Mouse (Mus musculus) liver, postnatal 0 days (tissue): ENCODE measurements around the gene Cntn3. TPM values are rescaled to one million over a fixed set of nuclear protein-coding genes. Genes with fewer than 3 reads are reported as not detected.

ENCODE experiments used
- ATAC-seq: fragments of 200-750 bp; cut with Nextera tagmentation; 2 replicates; pipeline ENCODE4 v1.8.0; 2017; ENCODE audit warnings: mild to moderate bottlenecking, moderate library complexity
- DNase-seq: peaks from one replicate; pipeline ENCODE4 v3.0.0-alpha.2; 2016
- H3K27ac ChIP-seq: fragments of 300-500 bp; sonication (generic); 2 replicates; pipeline ENCODE4 v1.5.1; 2014; ENCODE audit warnings: antibody characterized with exemption, moderate library complexity, mild to moderate bottlenecking, low read depth
- H3K27me3 ChIP-seq: fragments of 300-500 bp; sonication (generic); 2 replicates; pipeline ENCODE4 v1.6.1; 2014; ENCODE audit warnings: low read length, control low read depth, mixed read lengths; ENCODE audit not compliant: insufficient read depth
- H3K36me3 ChIP-seq: fragments of 300-500 bp; sonication (generic); replicated peaks from 2 replicates; pipeline ENCODE4 v1.6.1; 2014; ENCODE audit warnings: mild to moderate bottlenecking, control low read depth, low read length, moderate library complexity, mixed read lengths; ENCODE audit not compliant: insufficient read depth
- H3K4me1 ChIP-seq: fragments of 300-500 bp; sonication (generic); 2 replicates; pipeline ENCODE4 v1.6.1; 2014; ENCODE audit warnings: antibody characterized with exemption, mild to moderate bottlenecking, control low read depth; ENCODE audit not compliant: insufficient read depth
- H3K4me2 ChIP-seq: fragments of 300-500 bp; sonication (generic); 2 replicates; pipeline ENCODE4 v1.6.1; 2014; ENCODE audit warnings: low read depth, mild to moderate bottlenecking, low read length, moderate library complexity, mixed read lengths
- H3K4me3 ChIP-seq: fragments of 300-500 bp; sonication (generic); 2 replicates; pipeline ENCODE4 v1.5.1; 2014; ENCODE audit warnings: low read depth, low read length
- H3K9ac ChIP-seq: fragments of 300-500 bp; sonication (generic); replicated peaks from 2 replicates; pipeline ENCODE4 v1.6.1; 2014; ENCODE audit warnings: mild to moderate bottlenecking, moderate library complexity
- H3K9me3 ChIP-seq: fragments of 300-500 bp; sonication (generic); 2 replicates; pipeline ENCODE4 v1.6.1; 2016; ENCODE audit warnings: mild to moderate bottlenecking, control low read depth, low read length, mixed read lengths
- CTCF ChIP-seq: sonication (generic); IDR thresholded peaks from 2 replicates; pipeline ENCODE4 v1.5.1; 2016; ENCODE audit warnings: antibody characterized with exemption, low read depth
- EP300 ChIP-seq: IDR thresholded peaks from 2 replicates; pipeline ENCODE4 v1.6.1; 2016; ENCODE audit warnings: antibody characterized with exemption, low read depth, mild to moderate bottlenecking
- WGBS: fragments of 180-500 bp; shearing (Covaris S2); extraction: QIAGEN DNeasy Blood & Tissue Kit; methylation state at CpG from one replicate; pipeline ENCODE4 v1.1.7; 2014; ENCODE audit not compliant: insufficient replicate concordance; 5-methylcytosine and 5-hydroxymethylcytosine counted together
- polyA plus RNA-seq: library from polyadenylated mRNA; unstranded; fragments of >200 nt; fragmentation: Nextera tagmentation; extraction: Ambion mirVana; gene quantifications from 2 replicates; pipeline ENCODE4 v1.2.1, GENCODE M21; 2015

The Cntn3 gene
- polyA plus RNA-seq, 1 experiment from 2014 or later: 0.34 TPM

- Histone ChIP-seq H3K27me3 (no peaks in the 10 kb centered on the region), H3K9ac (no peak overlapping the region), H3K9me3 (no peaks in the 10 kb centered on the region), H3K4me3 (no peak overlapping the region), H3K4me2 (no peak overlapping the region), H3K27ac (no peak overlapping the region), H3K36me3 (no peaks in the 10 kb centered on the region), H3K4me1 (no peaks in the 10 kb centered on the region)
- TF ChIP-seq EP300 (no peak), CTCF (no peak)
- DNase-seq: no peak
- no peak for ATAC-seq
- WGBS: 71% methylated on average over 2 of the region's 2 CpGs
Measured at GRCm38 (mm10) chr6:102515231-102515630, 57.7 kb downstream of the Cntn3 start.

- no peak overlapping the region for H3K4me2 ChIP-seq
- TF ChIP-seq CTCF (no peak), EP300 (no peak)
- H3K27me3 ChIP-seq: no peaks in the 10 kb centered on the region
- WGBS: 48% methylated on average over 1 of the region's 1 CpGs
- no peak overlapping the region for H3K27ac ChIP-seq
- ATAC-seq (no peak), DNase-seq (no peak)
- no peak overlapping the region for H3K9ac ChIP-seq
- no peaks in the 10 kb centered on the region; the same call in 1 of the 2 replicates for H3K9me3 ChIP-seq
- H3K4me1 ChIP-seq: no peaks in the 10 kb centered on the region
- H3K36me3 ChIP-seq: no peaks in the 10 kb centered on the region
- H3K4me3 ChIP-seq: no peak overlapping the region
Measured at GRCm38 (mm10) chr6:102512085-102512484, 60.8 kb downstream of the Cntn3 start.

GRCm38 (mm10) chr6:102485509-102485908 is 87.4 kb downstream of the Cntn3 start:
- DNase-seq: no peak
- H3K4me2 ChIP-seq: no peak overlapping the region
- TF ChIP-seq EP300 (no peak), CTCF (no peak)
- no peak overlapping the region for H3K4me3 ChIP-seq
- H3K9me3 ChIP-seq: peaks cover 3% of the 10 kb centered on the region; the same call in 1 of the 2 replicates
- no peaks in the 10 kb centered on the region for H3K27me3 ChIP-seq
- H3K9ac ChIP-seq: no peak overlapping the region
- no peaks in the 10 kb centered on the region for H3K4me1 ChIP-seq
- H3K36me3 ChIP-seq: no peaks in the 10 kb centered on the region
- H3K27ac ChIP-seq: no peak overlapping the region
- no peak for ATAC-seq

GRCm38 (mm10) chr6:102478320-102479080 is 94.4 kb downstream of the Cntn3 start:
- no peaks in the 10 kb centered on the region for H3K4me1 ChIP-seq
- DNase-seq: no peak
- no peak overlapping the region for H3K27ac ChIP-seq
- ATAC-seq: no peak
- H3K9me3 ChIP-seq: peaks cover 3% of the 10 kb centered on the region; the same call in 1 of the 2 replicates
- no peak overlapping the region for H3K4me3 ChIP-seq
- 72% methylated on average over 8 of the region's 8 CpGs for WGBS
- H3K36me3 ChIP-seq: no peaks in the 10 kb centered on the region
- TF ChIP-seq CTCF: no peak
- no peak for TF ChIP-seq EP300
- H3K27me3 ChIP-seq: no peaks in the 10 kb centered on the region
- H3K4me2 ChIP-seq: no peak overlapping the region
- H3K9ac ChIP-seq: no peak overlapping the region

- Histone ChIP-seq H3K4me1 (no peaks in the 10 kb centered on the region), H3K27me3 (no peaks in the 10 kb centered on the region), H3K4me2 (no peak overlapping the region), H3K9me3 (no peaks in the 10 kb centered on the region), H3K36me3 (no peaks in the 10 kb centered on the region), H3K27ac (no peak overlapping the region), H3K9ac (no peak overlapping the region), H3K4me3 (no peak overlapping the region)
- TF ChIP-seq CTCF (no peak), EP300 (no peak)
- ATAC-seq: no peak
- 71% methylated on average over 4 of the region's 4 CpGs for WGBS
- DNase-seq: no peak
Measured at GRCm38 (mm10) chr6:102438353-102438752, 134.5 kb downstream of the Cntn3 start.

- no peak overlapping the region for H3K4me3 ChIP-seq
- ATAC-seq (no peak), DNase-seq (no peak)
- H3K4me1 ChIP-seq: no peaks in the 10 kb centered on the region
- 68% methylated on average over 1 of the region's 1 CpGs for WGBS
- H3K36me3 ChIP-seq: no peaks in the 10 kb centered on the region
- no peaks in the 10 kb centered on the region for H3K9me3 ChIP-seq
- H3K27me3 ChIP-seq: no peaks in the 10 kb centered on the region
- no peak overlapping the region for H3K9ac ChIP-seq
- no peak for TF ChIP-seq EP300
- no peak for TF ChIP-seq CTCF
- no peak overlapping the region for H3K27ac ChIP-seq
- no peak overlapping the region for H3K4me2 ChIP-seq
Measured at GRCm38 (mm10) chr6:102427549-102427948, 145.4 kb downstream of the Cntn3 start.
